Comparison of ENCODE assay signal across 10 mouse cellular contexts in genomic region chr10:44160150-44160549, GRCm38 (mm10). TPM values are rescaled to one million over a fixed set of nuclear protein-coding genes. Genes with fewer than 3 reads are reported as not detected.
DNase-seq lines count a peak whose midpoint lies in the region; ATAC-seq and TF ChIP-seq lines count a peak whose summit lies in the region.
"Had no signal": no experiment of that assay in that cellular context is flagged by ENCODE, and none has a peak within 500 bp of the region (broad histone marks: within the 10 kb centered on the region; RNA-seq: fewer than 3 reads in every experiment).

No protein-coding gene starts in this region.

- no peak overlapping the region for H3K27ac ChIP-seq in liver, embryonic 14.5 days
- H3K27ac ChIP-seq in liver, embryonic 12.5 days, result no peak overlapping the region

- H3K36me3 ChIP-seq in liver, embryonic 14.5 days (replicated peaks; ENCODE audit: control insufficient read depth, insufficient read depth, low read depth), result no peaks in the 10 kb centered on the region
- no peaks in the 10 kb centered on the region for H3K36me3 ChIP-seq in liver, embryonic 12.5 days

- H3K9me3 ChIP-seq in liver, embryonic 14.5 days (ENCODE audit: control insufficient read depth, low read length), result no peaks in the 10 kb centered on the region
- no peaks in the 10 kb centered on the region for H3K9me3 ChIP-seq in liver, embryonic 12.5 days (replicated peaks)

- H3K27me3 ChIP-seq in liver, embryonic 14.5 days (ENCODE audit: control insufficient read depth, insufficient read depth, low read length), result no peaks in the 10 kb centered on the region
- peaks cover 3% of the 10 kb centered on the region; the same call in 1 of the 2 replicates for H3K27me3 ChIP-seq in liver, embryonic 12.5 days (replicated peaks)

- peak; percentile 49 for TF ChIP-seq CTCF in liver, embryonic 14.5 days (IDR thresholded peaks at IDR 0.05; ENCODE audit: low read depth)

- DNase-seq in frontal cortex, postnatal 14 days (ENCODE audit: low spot score in 2 of 2), result no peak
- no peak for DNase-seq in liver, embryonic 14.5 days (ENCODE audit: low read depth in 3 of 3, low spot score in 3 of 3)
- peak; percentile 19 for DNase-seq in ZHBTc4 (ENCODE audit: low read depth, low spot score)
- peak; percentile 29 for DNase-seq in retina, postnatal 1 day
- DNase-seq in thymus, postnatal 0 days (ENCODE audit: low spot score), result no peak
- DNase-seq in spleen, adult 18-20 months, result no peak
- DNase-seq: heart, postnatal 10 days; lung, postnatal 14 days had no signal

- peak; percentile 85 for ATAC-seq in frontal cortex, adult (ENCODE audit: low TSS enrichment)
- ATAC-seq in liver, embryonic 14.5 days (ENCODE audit: insufficient read depth), result no peak
- no peak for ATAC-seq in liver, embryonic 12.5 days

- no peak overlapping the region for H3K4me3 ChIP-seq in liver, embryonic 14.5 days (ENCODE audit: insufficient read depth in 1 of 2, low read depth in 2 of 2, low read length in 2 of 2)
- H3K4me3 ChIP-seq in liver, embryonic 12.5 days, result no peak overlapping the region

- WGBS in liver, embryonic 14.5 days (ENCODE audit: insufficient replicate concordance), result 37% methylated on average over 4 of the region's 4 CpGs
- WGBS in liver, embryonic 12.5 days (ENCODE audit: insufficient replicate concordance), result 39% methylated on average over 4 of the region's 4 CpGs

- H3K4me1 ChIP-seq in liver, embryonic 14.5 days (replicated peaks; ENCODE audit: control insufficient read depth in 2 of 2, insufficient read depth in 2 of 2, low read length in 1 of 2), result peaks cover 18 to 24% of the 10 kb centered on the region in 2 experiments
- H3K4me1 ChIP-seq in liver, embryonic 12.5 days, result peaks cover 23% of the 10 kb centered on the region

- TF ChIP-seq EP300 in liver, embryonic 14.5 days (IDR thresholded peaks at IDR 0.05; ENCODE audit: low read depth), result no peak

- H3K4me2 ChIP-seq in liver, embryonic 14.5 days (ENCODE audit: low read depth), result no peak overlapping the region
- H3K4me2 ChIP-seq in liver, embryonic 12.5 days, result no peak overlapping the region

- no peak overlapping the region for H3K9ac ChIP-seq in liver, embryonic 14.5 days (replicated peaks)
- H3K9ac ChIP-seq in liver, embryonic 12.5 days, result no peak overlapping the region

RNA-seq across cellular contexts. Expression of gene Crybg1, which starts 11.5 kb away (rescaled TPM):
- 0.22 and 0.25 TPM in 2 replicates for polyA plus RNA-seq in liver, embryonic 14.5 days (2012; rRNA removed)
- polyA plus RNA-seq in liver, embryonic 14.5 days (2014; fragmentation: Nextera tagmentation; extraction: Ambion mirVana), result 0.48 and 0.54 TPM in 2 replicates
- polyA plus RNA-seq in liver, embryonic 12.5 days (2016; fragmentation: Nextera tagmentation; extraction: Ambion mirVana), result 0.30 and 0.36 TPM in 2 replicates
- polyA plus RNA-seq in thymus, postnatal 0 days (2015; fragmentation: Nextera tagmentation; extraction: Ambion mirVana), result 2.8 and 2.9 TPM in 2 replicates

Comparison
In these comparisons a context has a peak if more than half of its experiments do, and no peak if none do; other contexts are left out.
1. DNase-seq: peak in ZHBTc4 (single experiment) and retina, postnatal 1 day (single experiment); none in frontal cortex, postnatal 14 days (0 of 2), liver, embryonic 14.5 days (0 of 3), thymus, postnatal 0 days (single experiment) and spleen, adult 18-20 months (0 of 2).